Mouse (Mus musculus) cortical plate, adult 2 months (tissue): ENCODE data around the gene Fam155a.

ENCODE experiments used
- CTCF ChIP-seq: fragments of 200-500 bp; IDR thresholded peaks from 2 replicates; pipeline ENCODE4 v1.5.1; 2011; ENCODE audit warnings: mild to moderate bottlenecking, control low read depth, low read length; ENCODE audit not compliant: insufficient read depth; ENCODE audit errors: extremely low read depth
- POLR2A ChIP-seq: fragments of 200-500 bp; IDR thresholded peaks from 2 replicates; pipeline ENCODE4 v1.6.1; 2011; ENCODE audit warnings: mild to moderate bottlenecking, low read length, control low read depth; ENCODE audit not compliant: insufficient read depth; ENCODE audit errors: extremely low read depth

GRCm38 (mm10) chr8:9226767-9227166 is 544.2 kb downstream of the Fam155a start:
- TF ChIP-seq CTCF (no peak), POLR2A (no peak)
